Mouse (Mus musculus) heart, embryonic 10.5 days (tissue): Measurements from ENCODE around the gene Sdsl. TPM values are rescaled to one million over a fixed set of nuclear protein-coding genes. Genes with fewer than 3 reads are reported as not detected.
A peak's percentile ranks its signal among the peaks of the same experiment; 100 is the strongest.

Experiments
- DNase-seq: peaks from one replicate; pipeline ENCODE4 v3.0.0-alpha.2; 2017; ENCODE audit warnings: low spot score
- H3K27ac ChIP-seq: fragments of 300-500 bp; sonication (generic); 2 replicates; pipeline ENCODE4 v1.5.1; 2016; ENCODE audit warnings: mild to moderate bottlenecking
- H3K27me3 ChIP-seq: fragments of 300-500 bp; sonication (generic); 2 replicates; pipeline ENCODE4 v1.6.1; 2016; ENCODE audit warnings: mild to moderate bottlenecking; ENCODE audit not compliant: poor library complexity, insufficient read depth, severe bottlenecking
- H3K36me3 ChIP-seq: fragments of 300-500 bp; sonication (generic); 2 replicates; pipeline ENCODE4 v1.6.1; 2016; ENCODE audit warnings: mild to moderate bottlenecking, moderate library complexity
- H3K4me1 ChIP-seq: fragments of 300-500 bp; sonication (generic); 2 replicates; pipeline ENCODE4 v1.6.1; 2016; ENCODE audit warnings: mild to moderate bottlenecking
- H3K4me3 ChIP-seq: fragments of 300-500 bp; sonication (generic); 2 replicates; pipeline ENCODE4 v1.5.1; 2016; ENCODE audit warnings: mild to moderate bottlenecking, moderate library complexity
- H3K9me3 ChIP-seq: fragments of 300-500 bp; sonication (generic); 2 replicates; pipeline ENCODE4 v1.6.1; 2016; ENCODE audit warnings: mild to moderate bottlenecking, moderate library complexity
- WGBS: fragments of 180-500 bp; shearing (Covaris S2); methylation state at CpG from one replicate; pipeline ENCODE4 v1.1.7; 2016; 5-methylcytosine and 5-hydroxymethylcytosine counted together
- polyA plus RNA-seq: library from polyadenylated mRNA; unstranded; fragments of >200 nt; fragmentation: Nextera tagmentation; extraction: Ambion mirVana; gene quantifications from 2 replicates; pipeline ENCODE4 v1.2.1, GENCODE M21; 2016

The Sdsl gene
- polyA plus RNA-seq, 1 experiment from 2014 or later: 7.5 TPM

DNA sequence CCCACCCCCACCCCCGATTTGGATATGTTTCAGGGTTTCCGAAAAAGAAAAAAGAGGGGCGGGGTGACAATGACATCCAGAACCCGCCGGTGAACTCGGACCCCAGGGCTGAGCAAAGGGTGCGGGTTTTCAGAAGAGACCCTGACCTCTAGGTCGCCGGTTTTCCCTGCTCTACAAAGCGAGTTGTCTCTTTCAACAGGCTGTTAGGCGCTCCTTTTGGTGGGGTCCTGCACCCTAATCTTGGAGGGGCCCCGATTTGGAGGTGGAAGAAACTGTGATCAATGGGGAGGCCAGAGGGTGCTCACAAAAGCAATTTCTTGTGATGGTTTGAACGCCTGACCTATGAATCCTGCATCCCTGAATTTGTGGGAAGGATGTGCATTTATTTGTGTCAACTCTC, 34.1 kb downstream of the Sdsl start:
- Histone ChIP-seq H3K36me3 (no peaks in the 10 kb centered on the region), H3K27me3 (peaks cover 94% of the 10 kb centered on the region), H3K27ac (no peak overlapping the region), H3K4me3 (no peak overlapping the region), H3K4me1 (peaks cover 37% of the 10 kb centered on the region), H3K9me3 (no peaks in the 10 kb centered on the region)
- no peak for DNase-seq
- WGBS: 1% methylated on average over 13 of the region's 13 CpGs

DNA sequence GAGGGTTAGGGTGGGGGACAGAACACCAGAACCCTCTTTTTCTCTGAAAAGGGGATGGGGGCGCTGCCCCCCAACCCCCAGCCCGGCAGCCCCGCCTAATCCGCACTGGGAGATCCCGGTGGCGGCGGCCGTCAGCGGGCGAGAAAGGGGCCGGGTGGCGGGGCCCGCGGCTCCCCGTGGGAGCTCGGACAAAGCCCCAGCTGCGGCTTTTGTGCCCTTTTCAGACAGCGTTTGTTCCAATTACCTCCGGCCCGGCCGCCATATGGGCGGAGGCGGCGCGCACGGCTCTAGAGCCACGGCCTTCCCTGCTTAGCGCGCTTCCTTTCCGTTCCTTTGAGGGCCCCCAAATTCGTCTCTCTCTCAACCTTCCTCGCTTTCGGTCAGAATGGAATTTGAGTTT, 34.6 kb downstream of the Sdsl start:
- Histone ChIP-seq H3K9me3 (no peaks in the 10 kb centered on the region), H3K27me3 (peaks cover 94% of the 10 kb centered on the region), H3K27ac (no peak overlapping the region), H3K4me3 (peak overlapping the region; percentile 41), H3K4me1 (peaks cover 37% of the 10 kb centered on the region), H3K36me3 (no peaks in the 10 kb centered on the region)
- DNase-seq: no peak
- WGBS: under 1% methylated on average over 33 of the region's 33 CpGs

DNA sequence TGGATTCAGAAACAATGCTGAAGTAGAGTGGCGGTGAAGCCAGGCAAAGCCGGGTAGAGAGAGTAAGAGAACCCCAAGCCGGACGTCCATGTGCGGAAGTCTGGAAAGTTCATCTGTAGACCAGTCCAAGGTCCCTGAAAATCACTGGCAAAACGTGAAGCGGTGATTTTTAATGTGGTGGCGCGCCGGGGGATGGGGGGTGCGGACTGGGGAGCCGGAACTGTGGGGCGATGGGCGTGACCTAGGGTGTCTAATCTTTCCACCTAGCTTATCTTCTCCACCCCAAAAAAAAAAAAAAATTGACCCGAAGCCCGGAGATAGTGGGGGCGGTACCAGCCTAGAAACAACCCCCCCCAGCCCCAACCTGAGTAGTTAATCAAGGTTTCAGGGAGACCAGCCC, 35.1 kb downstream of the Sdsl start:
- WGBS: under 1% methylated on average over 17 of the region's 17 CpGs
- Histone ChIP-seq H3K9me3 (no peaks in the 10 kb centered on the region), H3K4me3 (peak overlapping the region; percentile 41; the same call in 1 of the 2 replicates), H3K4me1 (peaks cover 38% of the 10 kb centered on the region), H3K27me3 (peaks cover 94% of the 10 kb centered on the region), H3K27ac (no peak overlapping the region), H3K36me3 (no peaks in the 10 kb centered on the region)
- no peak for DNase-seq

DNA sequence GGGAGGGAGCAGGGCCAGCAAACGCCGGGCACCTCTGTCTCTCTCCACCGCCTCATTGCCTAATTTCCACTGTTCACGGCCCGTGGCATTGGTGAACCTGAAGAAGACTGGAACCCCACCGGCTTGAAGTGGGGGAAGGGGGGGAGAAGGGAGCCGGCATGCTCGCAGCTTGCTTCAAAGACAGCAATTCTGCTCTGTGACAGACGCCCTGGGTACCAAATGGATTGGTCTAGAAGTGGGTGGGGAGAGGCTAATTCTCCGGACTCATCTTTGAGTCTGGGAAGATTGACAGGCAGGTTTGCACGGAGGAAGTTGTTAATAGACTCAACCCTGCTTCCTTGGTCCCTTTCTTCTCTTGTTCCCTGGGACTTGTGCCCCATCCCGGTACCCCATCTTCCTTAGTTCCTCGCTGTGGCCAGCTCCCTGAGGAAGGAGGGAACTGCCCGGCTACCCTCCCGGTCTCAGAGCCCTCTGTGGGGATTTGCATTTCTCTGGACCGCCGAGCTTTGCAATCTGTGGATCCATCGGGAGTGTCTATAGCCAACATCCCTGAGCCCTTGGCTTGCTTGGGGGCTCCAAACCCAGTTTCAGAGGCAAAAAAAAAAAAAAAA, 35.6 kb downstream of the Sdsl start:
- Histone ChIP-seq H3K9me3 (no peaks in the 10 kb centered on the region), H3K4me3 (no peak overlapping the region), H3K36me3 (no peaks in the 10 kb centered on the region), H3K4me1 (peaks cover 44% of the 10 kb centered on the region), H3K27me3 (peaks cover 94% of the 10 kb centered on the region), H3K27ac (no peak overlapping the region)
- DNase-seq: no peak
- under 1% methylated on average over 18 of the region's 18 CpGs for WGBS

DNA sequence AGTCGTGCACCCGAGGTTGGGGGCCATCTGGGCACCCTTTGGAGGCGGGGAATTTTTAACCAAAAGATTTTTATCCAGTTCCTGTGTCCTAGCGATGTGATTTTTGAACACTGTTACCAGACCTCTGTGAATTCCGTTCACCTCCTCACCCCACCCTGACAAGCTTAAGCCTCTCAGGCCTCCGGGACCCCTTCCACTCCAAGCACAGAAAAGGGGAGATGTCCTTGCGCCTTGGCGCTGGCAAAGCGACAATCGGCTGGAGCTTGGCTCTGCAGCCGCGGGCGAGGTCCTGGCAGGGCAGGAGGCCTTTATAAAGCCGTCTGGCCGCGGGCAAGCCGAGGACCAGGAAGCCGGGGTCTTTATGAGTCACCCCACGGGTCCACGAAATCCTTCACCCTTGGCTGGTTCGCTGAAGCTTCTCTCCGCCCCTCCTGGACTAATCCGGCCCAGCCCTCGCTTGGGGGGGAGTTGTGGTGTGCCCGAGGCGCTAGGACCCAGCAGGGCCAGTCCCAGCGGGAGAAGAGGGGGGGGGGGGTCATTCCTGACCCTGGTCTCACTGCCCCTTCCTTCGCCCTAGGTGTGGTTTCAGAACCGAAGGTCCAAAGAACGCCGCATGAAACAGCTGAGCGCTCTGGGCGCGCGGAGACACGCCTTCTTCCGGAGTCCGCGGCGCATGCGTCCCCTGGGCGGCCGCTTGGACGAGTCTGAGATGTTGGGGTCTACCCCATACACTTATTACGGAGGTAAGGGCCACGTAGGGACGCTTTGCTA, 36.7 kb downstream of the Sdsl start:
- Histone ChIP-seq H3K9me3 (no peaks in the 10 kb centered on the region), H3K4me3 (peak overlapping the region; percentile 58), H3K4me1 (peaks cover 52% of the 10 kb centered on the region), H3K36me3 (no peaks in the 10 kb centered on the region), H3K27ac (no peak overlapping the region), H3K27me3 (peaks cover 100% of the 10 kb centered on the region)
- DNase-seq: no peak
- WGBS: under 1% methylated on average over 46 of the region's 47 CpGs

DNA sequence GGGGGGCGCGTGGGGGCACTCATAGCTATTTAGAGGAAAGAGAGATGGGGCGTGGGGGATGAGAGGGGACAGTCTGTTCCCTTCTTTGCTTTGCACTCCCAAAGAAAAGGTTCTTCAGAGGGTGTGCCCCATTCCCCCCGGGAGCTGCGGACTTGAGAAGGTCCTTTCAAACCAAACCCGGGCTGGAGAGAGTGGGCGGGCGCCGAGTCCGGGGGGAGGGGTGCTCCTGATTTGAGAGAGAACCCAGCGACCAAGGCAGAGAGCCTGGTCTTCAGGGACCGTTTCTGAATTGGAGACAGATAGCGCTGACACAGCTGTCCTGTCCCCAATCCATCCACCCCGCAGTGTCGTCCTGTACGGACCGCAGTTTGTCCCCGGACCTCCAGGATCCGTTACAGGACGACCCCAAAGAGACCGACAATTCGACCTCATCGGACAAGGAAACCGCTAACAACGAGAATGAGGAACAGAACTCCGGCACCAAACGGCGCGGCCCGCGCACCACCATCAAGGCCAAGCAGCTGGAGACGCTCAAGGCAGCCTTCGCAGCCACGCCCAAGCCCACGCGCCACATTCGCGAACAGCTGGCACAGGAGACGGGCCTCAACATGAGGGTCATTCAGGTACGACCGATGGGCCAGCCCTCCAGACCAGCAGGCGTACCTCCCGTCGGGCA, 37.5 kb downstream of the Sdsl start:
- Histone ChIP-seq H3K27me3 (peaks cover 100% of the 10 kb centered on the region), H3K4me3 (no peak overlapping the region), H3K4me1 (peaks cover 47% of the 10 kb centered on the region), H3K27ac (no peak overlapping the region), H3K9me3 (no peaks in the 10 kb centered on the region), H3K36me3 (no peaks in the 10 kb centered on the region)
- DNase-seq: no peak
- 1% methylated on average over 44 of the region's 44 CpGs for WGBS

DNA sequence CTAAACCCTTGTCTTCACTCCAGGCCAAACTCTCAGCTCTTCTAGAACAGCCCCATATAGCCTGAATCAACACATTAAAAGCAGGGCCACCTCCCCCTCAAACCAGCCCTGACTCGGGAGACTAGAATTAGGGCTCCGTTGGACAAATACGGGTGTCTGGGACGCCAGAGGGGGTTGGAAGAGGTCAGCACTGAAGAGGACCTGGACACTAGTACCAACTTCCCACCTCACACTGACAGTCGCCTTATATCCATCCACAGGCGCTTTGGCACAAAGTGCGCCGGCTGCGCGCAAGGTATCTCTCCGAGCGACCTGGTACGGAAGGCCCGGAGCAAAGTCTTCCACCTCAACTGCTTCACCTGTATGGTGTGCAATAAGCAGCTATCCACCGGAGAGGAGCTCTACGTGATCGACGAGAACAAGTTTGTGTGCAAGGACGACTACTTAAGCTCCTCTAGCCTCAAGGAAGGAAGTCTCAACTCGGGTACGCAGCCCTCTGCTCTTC, 38.3 kb downstream of the Sdsl start:
- H3K36me3 ChIP-seq: no peaks in the 10 kb centered on the region
- no peak overlapping the region for H3K27ac ChIP-seq
- no peak for DNase-seq
- H3K9me3 ChIP-seq: no peaks in the 10 kb centered on the region
- H3K27me3 ChIP-seq: peaks cover 100% of the 10 kb centered on the region
- peaks cover 38% of the 10 kb centered on the region for H3K4me1 ChIP-seq
- no peak overlapping the region for H3K4me3 ChIP-seq
- WGBS: 2% methylated on average over 21 of the region's 21 CpGs

DNA sequence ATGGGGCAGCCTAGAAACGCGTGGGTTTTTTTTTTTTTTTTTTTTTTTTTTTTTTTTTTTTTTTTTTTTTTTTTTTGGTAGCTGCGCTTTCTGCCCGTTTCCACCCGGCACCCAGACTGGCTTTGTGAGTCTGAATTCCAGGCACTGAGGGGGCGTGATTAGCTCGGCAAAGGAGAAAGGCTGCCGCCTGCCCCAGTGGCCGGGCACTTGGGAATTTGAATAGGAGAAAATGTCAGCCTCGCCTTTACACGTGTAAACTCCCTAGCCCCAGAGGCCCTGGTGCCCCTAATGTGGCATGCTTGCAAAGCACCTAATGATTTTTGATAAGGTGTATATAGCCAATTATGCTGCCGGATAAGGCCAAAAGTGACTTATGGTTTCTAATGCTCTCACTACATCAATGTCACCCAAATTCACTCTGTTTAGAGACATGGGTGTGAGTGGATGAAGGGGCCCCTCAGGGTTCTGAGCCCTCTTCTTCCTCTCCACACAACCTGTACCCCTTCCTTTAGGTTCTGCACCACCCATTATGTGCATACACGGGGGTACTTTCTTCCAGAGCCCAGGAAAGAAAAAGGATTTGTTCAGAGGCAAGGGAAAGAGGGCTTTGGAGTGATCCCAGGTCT, 39.4 kb downstream of the Sdsl start:
- Histone ChIP-seq H3K4me1 (peaks cover 38% of the 10 kb centered on the region), H3K27me3 (peaks cover 100% of the 10 kb centered on the region), H3K27ac (no peak overlapping the region), H3K9me3 (no peaks in the 10 kb centered on the region), H3K4me3 (no peak overlapping the region), H3K36me3 (no peaks in the 10 kb centered on the region)
- no peak for DNase-seq
- 2% methylated on average over 13 of the region's 13 CpGs for WGBS

DNA sequence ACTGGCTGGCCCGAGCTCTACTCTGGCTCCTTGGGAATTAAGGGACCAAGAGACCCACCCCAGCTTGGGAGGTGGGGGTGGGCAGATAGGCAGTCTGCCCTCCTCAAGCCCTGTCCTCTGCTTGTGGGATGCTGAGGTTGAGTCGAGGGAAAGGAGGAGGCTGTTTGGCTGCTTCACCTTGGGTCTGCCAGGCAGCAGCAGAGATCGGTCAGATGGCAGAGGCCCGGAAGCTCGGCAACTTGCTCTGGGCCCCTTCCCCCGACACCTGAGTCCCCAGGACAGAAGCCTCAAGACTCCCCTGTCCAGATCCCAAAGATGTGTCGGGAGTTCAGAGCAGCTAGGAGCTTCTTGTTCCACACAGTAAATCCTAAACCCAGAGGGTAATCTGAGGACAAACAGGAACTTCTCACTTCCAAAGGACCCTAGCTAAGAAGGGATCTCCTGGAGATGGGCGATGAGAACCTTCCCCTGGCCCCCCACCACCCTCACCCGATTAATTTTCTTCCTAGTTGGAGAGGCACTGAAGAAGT, 40.1 kb downstream of the Sdsl start:
- H3K4me1 ChIP-seq: peaks cover 35% of the 10 kb centered on the region
- no peak overlapping the region for H3K4me3 ChIP-seq
- peaks cover 100% of the 10 kb centered on the region for H3K27me3 ChIP-seq
- H3K36me3 ChIP-seq: no peaks in the 10 kb centered on the region
- WGBS: 2% methylated on average over 9 of the region's 9 CpGs
- H3K9me3 ChIP-seq: no peaks in the 10 kb centered on the region
- no peak overlapping the region for H3K27ac ChIP-seq
- DNase-seq: no peak

DNA sequence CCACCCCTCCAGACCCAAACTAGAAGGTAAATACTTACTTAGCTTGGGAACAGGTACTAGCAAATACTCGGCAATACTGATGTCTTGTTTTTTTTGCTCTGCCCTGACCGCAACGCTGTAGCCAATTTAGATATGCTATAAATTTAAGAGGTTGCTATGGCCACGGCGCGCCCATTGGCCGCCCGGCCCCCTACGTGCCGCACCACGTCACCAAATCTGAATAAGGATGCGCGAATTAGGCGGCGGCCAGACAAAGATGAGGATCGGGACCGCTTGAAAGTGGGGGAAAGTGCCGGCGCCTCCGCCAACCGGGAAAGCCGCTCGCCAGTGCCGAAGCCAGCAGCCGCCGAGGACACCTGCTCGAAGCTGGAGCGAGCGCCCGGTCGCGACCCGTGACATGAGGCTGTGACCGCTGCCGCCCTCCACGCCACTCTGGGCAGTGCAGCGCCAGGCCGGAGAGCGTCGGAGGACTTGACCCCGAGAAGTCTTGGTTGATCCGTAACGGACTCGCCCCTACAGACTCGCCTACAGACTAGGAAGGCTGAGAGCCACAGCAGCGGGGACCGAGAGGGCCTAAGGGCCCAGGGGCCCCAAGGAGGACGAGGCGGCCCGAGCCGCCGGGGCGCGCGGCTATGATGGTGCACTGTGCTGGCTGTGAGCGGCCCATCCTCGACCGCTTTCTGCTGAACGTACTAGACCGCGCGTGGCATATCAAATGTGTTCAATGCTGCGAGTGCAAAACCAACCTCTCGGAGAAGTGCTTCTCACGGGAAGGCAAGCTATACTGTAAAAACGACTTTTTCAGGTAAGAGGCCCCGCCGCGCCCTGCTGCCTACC, 40.7 kb downstream of the Sdsl start, which contains the start of gene Lhx5:
Gene Lhx5, plus strand, starts transcription at position 51 of the 837 bp plus-strand sequence.
- H3K9me3 ChIP-seq: no peaks in the 10 kb centered on the region
- DNase-seq: no peak
- H3K27me3 ChIP-seq: peaks cover 100% of the 10 kb centered on the region
- no peak within 1 kb of the TSS for H3K27ac ChIP-seq
- under 1% methylated on average over 69 of the region's 69 CpGs for WGBS
- peaks cover 36% of the 10 kb centered on the region for H3K4me1 ChIP-seq
- H3K4me3 ChIP-seq: peak within 1 kb of the TSS; percentile 29
- no peaks in the 10 kb centered on the region for H3K36me3 ChIP-seq

DNA sequence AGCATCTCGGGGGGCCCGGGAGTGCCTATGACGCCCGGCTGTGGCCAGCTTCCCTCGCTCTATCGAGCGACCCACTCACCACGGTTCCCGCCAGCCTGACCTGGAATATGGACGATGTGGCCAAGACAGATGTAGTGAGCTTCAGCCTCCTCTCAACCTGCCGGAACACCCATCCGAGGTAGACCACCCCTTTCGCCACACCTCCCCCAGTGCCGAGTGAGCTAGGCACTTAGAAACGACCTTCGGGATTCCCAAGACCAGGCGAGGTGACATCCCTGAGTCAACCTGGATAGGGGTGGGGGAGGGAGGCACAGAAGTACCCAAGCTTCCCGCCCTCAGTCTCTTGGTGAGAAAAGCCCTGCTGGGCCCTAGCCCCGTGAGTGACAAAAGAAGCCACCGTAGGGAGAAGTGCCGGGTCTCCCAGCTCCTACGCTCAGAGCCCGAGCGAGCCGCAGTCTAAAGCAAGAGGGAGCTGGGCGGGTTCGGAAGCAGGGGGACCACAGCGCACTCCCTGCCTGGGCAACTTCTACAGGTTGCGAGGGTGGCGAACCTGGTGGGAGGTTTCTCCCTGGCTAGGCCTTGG, 41.5 kb downstream of the Sdsl start:
- Histone ChIP-seq H3K27ac (no peak overlapping the region), H3K27me3 (peaks cover 100% of the 10 kb centered on the region), H3K9me3 (no peaks in the 10 kb centered on the region), H3K4me1 (peaks cover 28% of the 10 kb centered on the region), H3K36me3 (no peaks in the 10 kb centered on the region), H3K4me3 (no peak overlapping the region)
- no peak for DNase-seq
- WGBS: 1% methylated on average over 30 of the region's 30 CpGs

DNA sequence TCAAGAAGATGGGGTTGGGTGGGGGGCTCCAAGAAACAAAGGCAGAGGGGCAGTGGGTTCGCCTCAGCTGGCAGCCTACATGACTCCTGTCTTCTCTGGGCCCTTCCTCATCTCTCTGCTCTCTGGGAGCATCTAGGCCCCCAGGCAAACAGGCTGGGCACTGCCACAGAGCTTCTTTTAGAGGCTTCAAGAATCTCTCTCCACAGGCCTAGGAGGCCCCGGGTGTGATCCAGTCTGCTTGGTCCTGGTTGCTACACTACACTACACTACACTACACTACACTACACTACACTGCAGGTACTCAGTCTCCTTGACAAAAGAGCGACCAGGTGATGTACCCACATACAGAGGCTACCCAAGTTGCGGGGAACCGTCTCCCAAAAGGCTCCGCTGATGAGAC, 42.9 kb downstream of the Sdsl start:
- H3K27me3 ChIP-seq: peaks cover 100% of the 10 kb centered on the region
- no peaks in the 10 kb centered on the region for H3K36me3 ChIP-seq
- peaks cover 21% of the 10 kb centered on the region for H3K4me1 ChIP-seq
- no peak for DNase-seq
- H3K27ac ChIP-seq: no peak overlapping the region
- H3K4me3 ChIP-seq: no peak overlapping the region
- H3K9me3 ChIP-seq: no peaks in the 10 kb centered on the region
- WGBS: 11% methylated on average over 6 of the region's 6 CpGs
